Mouse (Mus musculus): ENCODE results near the gene Eml6. TPM values are rescaled to one million over a fixed set of nuclear protein-coding genes. Genes with fewer than 3 reads are reported as not detected.

Gene Eml6
- total RNA-seq, 1 experiment from 2014 or later, result 4.0 TPM

GRCm38 (mm10) chr11:29870174-29870573 is 155.7 kb downstream of the Eml6 start:
- no peak for ATAC-seq (replicated peaks in 1 of 2; ENCODE audit: insufficient read depth in 1 of 2, low FRiP score in 2 of 2, low TSS enrichment in 1 of 2, low read depth in 1 of 2, poor library complexity in 2 of 2, severe bottlenecking in 2 of 2)

- ATAC-seq (replicated peaks in 1 of 2; ENCODE audit: insufficient read depth in 1 of 2, low FRiP score in 2 of 2, low TSS enrichment in 1 of 2, low read depth in 1 of 2, poor library complexity in 2 of 2, severe bottlenecking in 2 of 2), result no peak; a peak in 1 of 4 replicates
Observed at GRCm38 (mm10) chr11:29864269-29864668, 161.6 kb downstream of the Eml6 start.

GRCm38 (mm10) chr11:29861750-29862397 is 164.0 kb downstream of the Eml6 start:
- peak; percentile 62 to 65; a peak in 2 of 4 replicates for ATAC-seq (replicated peaks in 1 of 2; ENCODE audit: insufficient read depth in 1 of 2, low FRiP score in 2 of 2, low TSS enrichment in 1 of 2, low read depth in 1 of 2, poor library complexity in 2 of 2, severe bottlenecking in 2 of 2)

GRCm38 (mm10) chr11:29861040-29861439 is 164.8 kb downstream of the Eml6 start:
- no peak for ATAC-seq (replicated peaks in 1 of 2; ENCODE audit: insufficient read depth in 1 of 2, low FRiP score in 2 of 2, low TSS enrichment in 1 of 2, low read depth in 1 of 2, poor library complexity in 2 of 2, severe bottlenecking in 2 of 2)

- ATAC-seq (replicated peaks in 1 of 2; ENCODE audit: insufficient read depth in 1 of 2, low FRiP score in 2 of 2, low TSS enrichment in 1 of 2, low read depth in 1 of 2, poor library complexity in 2 of 2, severe bottlenecking in 2 of 2), result no peak
Observed at GRCm38 (mm10) chr11:29840606-29841227, 185.1 kb downstream of the Eml6 start.

GRCm38 (mm10) chr11:29839781-29840180 is 186.1 kb downstream of the Eml6 start:
- no peak for ATAC-seq (replicated peaks in 1 of 2; ENCODE audit: insufficient read depth in 1 of 2, low FRiP score in 2 of 2, low TSS enrichment in 1 of 2, low read depth in 1 of 2, poor library complexity in 2 of 2, severe bottlenecking in 2 of 2)

GRCm38 (mm10) chr11:29837066-29837465 is 188.8 kb downstream of the Eml6 start:
- ATAC-seq (replicated peaks in 1 of 2; ENCODE audit: insufficient read depth in 1 of 2, low FRiP score in 2 of 2, low TSS enrichment in 1 of 2, low read depth in 1 of 2, poor library complexity in 2 of 2, severe bottlenecking in 2 of 2), result no peak

- no peak for ATAC-seq (replicated peaks in 1 of 2; ENCODE audit: insufficient read depth in 1 of 2, low FRiP score in 2 of 2, low TSS enrichment in 1 of 2, low read depth in 1 of 2, poor library complexity in 2 of 2, severe bottlenecking in 2 of 2)
Observed at GRCm38 (mm10) chr11:29827729-29828128, 198.1 kb downstream of the Eml6 start.

- ATAC-seq (replicated peaks in 1 of 2; ENCODE audit: insufficient read depth in 1 of 2, low FRiP score in 2 of 2, low TSS enrichment in 1 of 2, low read depth in 1 of 2, poor library complexity in 2 of 2, severe bottlenecking in 2 of 2), result no peak
Observed at GRCm38 (mm10) chr11:29826001-29826400, 199.8 kb downstream of the Eml6 start.

- ATAC-seq (replicated peaks in 1 of 2; ENCODE audit: insufficient read depth in 1 of 2, low FRiP score in 2 of 2, low TSS enrichment in 1 of 2, low read depth in 1 of 2, poor library complexity in 2 of 2, severe bottlenecking in 2 of 2), result peak in 1 of 2 experiments; percentile 23; a peak in 1 of 4 replicates
Observed at GRCm38 (mm10) chr11:29825271-29825718, 200.5 kb downstream of the Eml6 start, which contains the start of gene 4931440F15Rik. TSS of gene 4931440F15Rik (minus strand) at chr11:29825668.

GRCm38 (mm10) chr11:29824474-29825270 is 201.2 kb downstream of the Eml6 start:
- peak in 1 of 2 experiments; percentile 19; a peak in 1 of 4 replicates for ATAC-seq (replicated peaks in 1 of 2; ENCODE audit: insufficient read depth in 1 of 2, low FRiP score in 2 of 2, low TSS enrichment in 1 of 2, low read depth in 1 of 2, poor library complexity in 2 of 2, severe bottlenecking in 2 of 2)

- ATAC-seq (replicated peaks in 1 of 2; ENCODE audit: insufficient read depth in 1 of 2, low FRiP score in 2 of 2, low TSS enrichment in 1 of 2, low read depth in 1 of 2, poor library complexity in 2 of 2, severe bottlenecking in 2 of 2), result no peak
Observed at GRCm38 (mm10) chr11:29823141-29823540, 202.7 kb downstream of the Eml6 start.

GRCm38 (mm10) chr11:29815670-29816069 is 210.2 kb downstream of the Eml6 start:
- no peak for ATAC-seq (replicated peaks in 1 of 2; ENCODE audit: insufficient read depth in 1 of 2, low FRiP score in 2 of 2, low TSS enrichment in 1 of 2, low read depth in 1 of 2, poor library complexity in 2 of 2, severe bottlenecking in 2 of 2)

GRCm38 (mm10) chr11:29815261-29815660 is 210.6 kb downstream of the Eml6 start:
- peak; percentile 38 to 84; a peak in 2 of 4 replicates for ATAC-seq (replicated peaks in 1 of 2; ENCODE audit: insufficient read depth in 1 of 2, low FRiP score in 2 of 2, low TSS enrichment in 1 of 2, low read depth in 1 of 2, poor library complexity in 2 of 2, severe bottlenecking in 2 of 2)

GRCm38 (mm10) chr11:29813267-29813666 is 212.6 kb downstream of the Eml6 start:
- no peak for ATAC-seq (replicated peaks in 1 of 2; ENCODE audit: insufficient read depth in 1 of 2, low FRiP score in 2 of 2, low TSS enrichment in 1 of 2, low read depth in 1 of 2, poor library complexity in 2 of 2, severe bottlenecking in 2 of 2)

- ATAC-seq (replicated peaks in 1 of 2; ENCODE audit: insufficient read depth in 1 of 2, low FRiP score in 2 of 2, low TSS enrichment in 1 of 2, low read depth in 1 of 2, poor library complexity in 2 of 2, severe bottlenecking in 2 of 2), result no peak
Observed at GRCm38 (mm10) chr11:29812475-29812874, 213.4 kb downstream of the Eml6 start.

GRCm38 (mm10) chr11:29810324-29810723 is 215.5 kb downstream of the Eml6 start:
- no peak for ATAC-seq (replicated peaks in 1 of 2; ENCODE audit: insufficient read depth in 1 of 2, low FRiP score in 2 of 2, low TSS enrichment in 1 of 2, low read depth in 1 of 2, poor library complexity in 2 of 2, severe bottlenecking in 2 of 2)

Data from hematopoietic stem cell, adult 5-6 weeks (primary cell).